Mouse (Mus musculus) intestine, embryonic 16.5 days (tissue): Measurements from ENCODE around the gene Gm17571. TPM values are rescaled to one million over a fixed set of nuclear protein-coding genes. Genes with fewer than 3 reads are reported as not detected.

Experiments
- ATAC-seq: fragments of 200-750 bp; cut with Nextera tagmentation; 2 replicates; pipeline ENCODE4 v1.8.0; 2017; ENCODE audit warnings: moderate TSS enrichment, moderate library complexity
- H3K27ac ChIP-seq: fragments of 300-500 bp; sonication (generic); 2 replicates; pipeline ENCODE4 v1.5.1; 2014; ENCODE audit warnings: mild to moderate bottlenecking, low read length
- H3K27me3 ChIP-seq: fragments of 300-500 bp; sonication (generic); replicated peaks from 2 replicates; pipeline ENCODE4 v1.6.1; 2014; ENCODE audit warnings: low read length, control low read depth, mixed read lengths; ENCODE audit not compliant: control insufficient read depth, insufficient read depth
- H3K36me3 ChIP-seq: fragments of 300-500 bp; sonication (generic); 2 replicates; pipeline ENCODE4 v1.6.1; 2014; ENCODE audit warnings: low read length, control low read depth; ENCODE audit not compliant: control insufficient read depth, insufficient read depth
- H3K4me1 ChIP-seq: fragments of 300-500 bp; sonication (generic); 2 replicates; pipeline ENCODE4 v1.6.1; 2014; ENCODE audit warnings: low read length, control low read depth, mixed read lengths; ENCODE audit not compliant: control insufficient read depth, insufficient read depth
- H3K4me2 ChIP-seq: fragments of 300-500 bp; sonication (generic); 2 replicates; pipeline ENCODE4 v1.6.1; 2014; ENCODE audit warnings: low read depth, low read length, control low read depth
- H3K4me3 ChIP-seq: fragments of 300-500 bp; sonication (generic); 2 replicates; pipeline ENCODE4 v1.5.1; 2014; ENCODE audit warnings: mild to moderate bottlenecking, low read length
- H3K9ac ChIP-seq: fragments of 300-500 bp; sonication (generic); 2 replicates; pipeline ENCODE4 v1.6.1; 2014; ENCODE audit warnings: low read depth, low read length
- H3K9me3 ChIP-seq: fragments of 300-500 bp; sonication (generic); 2 replicates; pipeline ENCODE4 v1.6.1; 2016; ENCODE audit warnings: low read length, control low read depth; ENCODE audit not compliant: control insufficient read depth
- WGBS: fragments of 180-500 bp; shearing (Covaris S2); extraction: QIAGEN DNeasy Blood & Tissue Kit; methylation state at CpG from one replicate; pipeline ENCODE4 v1.1.7; 2014; 5-methylcytosine and 5-hydroxymethylcytosine counted together
- polyA plus RNA-seq: library from polyadenylated mRNA; unstranded; fragments of >200 nt; fragmentation: Nextera tagmentation; extraction: Ambion mirVana; gene quantifications from 2 replicates; pipeline ENCODE4 v1.2.1, GENCODE M21; 2015

The Gm17571 gene
- polyA plus RNA-seq, 1 experiment from 2014 or later = not detected

- Histone ChIP-seq H3K4me1 (0 out of 2 replicates have a peak, but pooled peaks cover 5% of the 10 kb centered on the region), H3K4me2 (0 out of 2 replicates have a peak overlapping the region, but pooled peaks have one; percentile 9), H3K9ac (no peak overlapping the region), H3K4me3 (no peak overlapping the region), H3K27ac (no peak overlapping the region), H3K27me3 (no peaks in the 10 kb centered on the region), H3K36me3 (no peaks in the 10 kb centered on the region), H3K9me3 (no peaks in the 10 kb centered on the region)
- peak; percentile 93 for ATAC-seq
- 60% methylated on average over 13 of the region's 13 CpGs for WGBS
Measured at GRCm38 (mm10) chr9:13442012-13442735, 4.4 kb downstream of the Gm17571 start.

- H3K36me3 ChIP-seq = no peaks in the 10 kb centered on the region
- WGBS = 81% methylated on average over 6 of the region's 6 CpGs
Measured at GRCm38 (mm10) chr9:13440911-13441310, 5.6 kb downstream of the Gm17571 start.

GRCm38 (mm10) chr9:13433501-13434090 lies 13.0 kb downstream of the Gm17571 start:
- H3K4me3 ChIP-seq = no peak overlapping the region
- WGBS = 70% methylated on average over 6 of the region's 6 CpGs
- no peak overlapping the region for H3K9ac ChIP-seq
- ATAC-seq = no peak
- no peaks in the 10 kb centered on the region for H3K4me1 ChIP-seq
- H3K27ac ChIP-seq = no peak overlapping the region
- no peak overlapping the region for H3K4me2 ChIP-seq
- no peaks in the 10 kb centered on the region for H3K36me3 ChIP-seq
- no peaks in the 10 kb centered on the region for H3K9me3 ChIP-seq
- no peaks in the 10 kb centered on the region for H3K27me3 ChIP-seq

More at GRCm38 (mm10) chr9:13440911-13441310, 5.6 kb downstream of the Gm17571 start:
- Histone ChIP-seq H3K9me3 (no peaks in the 10 kb centered on the region), H3K4me2 (no peak overlapping the region), H3K4me3 (no peak overlapping the region), H3K27ac (no peak overlapping the region), H3K9ac (no peak overlapping the region), H3K4me1 (0 out of 2 replicates have a peak, but pooled peaks cover 5% of the 10 kb centered on the region), H3K27me3 (no peaks in the 10 kb centered on the region)
- ATAC-seq = no peak

DNA sequence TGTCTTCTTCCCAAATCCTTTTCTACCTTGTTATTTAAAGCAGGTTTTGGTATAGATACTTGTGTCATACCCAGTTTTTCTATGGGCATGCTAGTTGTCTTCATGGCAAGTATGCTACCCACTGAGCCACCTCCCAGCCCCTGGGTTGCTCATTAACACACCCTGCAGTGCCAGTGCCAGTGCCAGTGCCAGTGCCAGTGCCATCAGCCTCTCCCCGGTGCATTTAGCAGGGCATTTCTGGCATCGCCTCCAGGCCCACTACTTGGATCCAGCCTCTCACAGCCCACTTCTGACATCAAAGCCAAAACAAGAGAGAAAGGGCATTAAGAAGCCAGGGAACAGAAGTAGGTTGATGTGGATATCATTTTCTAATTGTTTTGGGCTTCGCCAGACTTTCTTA lies 14.9 kb downstream of the Gm17571 start:
- no peaks in the 10 kb centered on the region for H3K27me3 ChIP-seq
- 93% methylated on average over 3 of the region's 3 CpGs for WGBS

DNA sequence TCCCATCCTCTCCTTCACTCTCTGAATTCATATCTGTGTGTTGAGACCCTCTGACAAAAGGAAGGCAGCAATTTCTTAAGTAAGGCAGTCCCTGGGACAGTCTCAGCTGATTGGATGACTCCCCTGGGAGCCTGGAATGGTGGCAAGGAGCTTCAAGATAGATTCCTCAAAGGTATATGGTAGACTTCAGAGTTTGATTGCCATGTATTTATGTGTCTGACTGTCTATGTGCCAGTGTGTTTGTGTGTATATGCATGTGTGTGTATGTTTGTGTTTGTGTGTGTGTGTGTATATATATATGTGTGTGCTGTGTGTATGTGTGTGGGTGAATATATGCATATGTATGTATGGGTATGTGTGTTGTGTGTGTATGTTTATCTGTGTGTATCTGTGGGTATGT lies 15.8 kb downstream of the Gm17571 start:
- no peak overlapping the region for H3K9ac ChIP-seq
- H3K27ac ChIP-seq = no peak overlapping the region
- no peaks in the 10 kb centered on the region for H3K27me3 ChIP-seq
- H3K4me1 ChIP-seq = no peaks in the 10 kb centered on the region
- ATAC-seq = no peak
- no peak overlapping the region for H3K4me3 ChIP-seq
- H3K36me3 ChIP-seq = no peaks in the 10 kb centered on the region
- no peaks in the 10 kb centered on the region for H3K9me3 ChIP-seq
- H3K4me2 ChIP-seq = no peak overlapping the region

More for the DNA sequence above, 14.9 kb downstream of the Gm17571 start:
- H3K9me3 ChIP-seq = no peaks in the 10 kb centered on the region
- no peak overlapping the region for H3K9ac ChIP-seq
- no peak for ATAC-seq
- H3K27ac ChIP-seq = no peak overlapping the region
- H3K36me3 ChIP-seq = no peaks in the 10 kb centered on the region
- no peaks in the 10 kb centered on the region for H3K4me1 ChIP-seq
- H3K4me2 ChIP-seq = no peak overlapping the region
- no peak overlapping the region for H3K4me3 ChIP-seq

DNA sequence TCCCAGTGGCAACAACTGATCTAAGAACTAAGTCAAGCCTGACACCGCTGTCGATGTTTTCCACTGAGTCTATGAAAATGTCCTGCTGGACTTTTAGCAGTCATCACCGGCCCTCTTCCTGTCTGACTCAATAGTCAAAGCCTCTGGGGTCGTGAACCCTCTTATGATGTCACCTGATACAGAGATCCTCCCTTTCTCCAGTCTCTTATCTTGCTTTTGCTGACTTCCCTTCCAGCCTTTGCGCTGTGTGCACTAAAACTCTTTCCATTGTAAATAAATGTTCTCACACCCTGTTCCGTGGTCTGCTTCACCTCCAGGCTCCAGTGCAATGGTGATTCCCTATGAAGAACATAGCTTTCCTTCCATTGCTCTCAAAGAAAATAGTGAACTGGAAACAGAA lies 16.3 kb downstream of the Gm17571 start:
- Histone ChIP-seq H3K36me3 (no peaks in the 10 kb centered on the region), H3K9ac (no peak overlapping the region), H3K27me3 (no peaks in the 10 kb centered on the region), H3K4me1 (0 out of 2 replicates have a peak, but pooled peaks cover 3% of the 10 kb centered on the region), H3K4me2 (no peak overlapping the region), H3K27ac (no peak overlapping the region), H3K9me3 (no peaks in the 10 kb centered on the region), H3K4me3 (no peak overlapping the region)
- peak; percentile 63; the same call in 1 of the 2 replicates for ATAC-seq
- WGBS = 53% methylated on average over 6 of the region's 6 CpGs

- H3K27ac ChIP-seq = no peak overlapping the region
- no peak overlapping the region for H3K4me2 ChIP-seq
- H3K4me3 ChIP-seq = no peak overlapping the region
- no peak for ATAC-seq
- H3K27me3 ChIP-seq = no peaks in the 10 kb centered on the region
- no peaks in the 10 kb centered on the region for H3K36me3 ChIP-seq
- H3K9me3 ChIP-seq = no peaks in the 10 kb centered on the region
- H3K9ac ChIP-seq = no peak overlapping the region
- 62% methylated on average over 2 of the region's 2 CpGs for WGBS
- H3K4me1 ChIP-seq = 0 out of 2 replicates have a peak, but pooled peaks cover 8% of the 10 kb centered on the region
Measured at GRCm38 (mm10) chr9:13429477-13430125, 17.0 kb downstream of the Gm17571 start.

- H3K4me2 ChIP-seq = peak overlapping the region; percentile 14; the same call in 1 of the 2 replicates
- peak; percentile 78 for ATAC-seq
- H3K36me3 ChIP-seq = no peaks in the 10 kb centered on the region
- no peaks in the 10 kb centered on the region for H3K9me3 ChIP-seq
- H3K27me3 ChIP-seq = no peaks in the 10 kb centered on the region
- no peak overlapping the region for H3K9ac ChIP-seq
- 33% methylated on average over 7 of the region's 7 CpGs for WGBS
- H3K27ac ChIP-seq = 0 out of 2 replicates have a peak overlapping the region, but pooled peaks have one; percentile 30
- no peak overlapping the region for H3K4me3 ChIP-seq
- 0 out of 2 replicates have a peak, but pooled peaks cover 8% of the 10 kb centered on the region for H3K4me1 ChIP-seq
Measured at GRCm38 (mm10) chr9:13425031-13425940, 21.3 kb downstream of the Gm17571 start.
